Mouse (Mus musculus): ENCODE measurements around the gene Ifit2. TPM values are rescaled to one million over a fixed set of nuclear protein-coding genes. Genes with fewer than 3 reads are reported as not detected.
"Not testable (repeated sequence)": the region's sequence is repeated elsewhere in the genome, so short reads cannot be mapped to it uniquely, and the experiment has no call there.

Ifit2 gene
- polyA plus RNA-seq, 1 experiment from 2014 or later = 5.2 TPM

GRCm38 (mm10) chr19:34583126-34583766 is 32.8 kb downstream of the Ifit2 start, which contains the start of gene Ifit3:
TSS of gene Ifit3 (plus strand) at chr19:34583531.
- H3K36me3 ChIP-seq (replicated peaks); H3K9me3 ChIP-seq; H3K4me3 ChIP-seq; H3K4me1 ChIP-seq; H3K27ac ChIP-seq; H3K27me3 ChIP-seq (ENCODE audit: poor library complexity, severe bottlenecking); DNase-seq (ENCODE audit: extremely low spot score, low spot score): not testable (repeated sequence)
- WGBS = 77% methylated on average over 2 of the region's 2 CpGs

GRCm38 (mm10) chr19:34585740-34586458 is 35.4 kb downstream of the Ifit2 start:
- DNase-seq (ENCODE audit: extremely low spot score, low spot score); H3K4me1 ChIP-seq; H3K9me3 ChIP-seq; H3K4me3 ChIP-seq; H3K36me3 ChIP-seq (replicated peaks); H3K27me3 ChIP-seq (ENCODE audit: poor library complexity, severe bottlenecking); H3K27ac ChIP-seq: not testable (repeated sequence)
- WGBS = 70% methylated on average over 5 of the region's 5 CpGs

GRCm38 (mm10) chr19:34587898-34588692 is 37.6 kb downstream of the Ifit2 start:
- H3K27me3 ChIP-seq (ENCODE audit: poor library complexity, severe bottlenecking); H3K4me1 ChIP-seq; H3K4me3 ChIP-seq; H3K27ac ChIP-seq; H3K36me3 ChIP-seq (replicated peaks); DNase-seq (ENCODE audit: extremely low spot score, low spot score); H3K9me3 ChIP-seq: not testable (repeated sequence)
- WGBS = 80% methylated on average over 9 of the region's 12 CpGs

- DNase-seq (ENCODE audit: extremely low spot score, low spot score) = no peak
- Histone ChIP-seq H3K4me3 (no peak overlapping the region), H3K4me1 (no peaks in the 10 kb centered on the region), H3K27me3 (ENCODE audit: poor library complexity, severe bottlenecking) (no peaks in the 10 kb centered on the region), H3K9me3 (no peaks in the 10 kb centered on the region), H3K27ac (no peak overlapping the region), H3K36me3 (replicated peaks) (no peaks in the 10 kb centered on the region)
Observed at GRCm38 (mm10) chr19:34588959-34589358, 38.5 kb downstream of the Ifit2 start.

GRCm38 (mm10) chr19:34593456-34593855 is 43.0 kb downstream of the Ifit2 start:
- DNase-seq (ENCODE audit: extremely low spot score, low spot score) = no peak
- Histone ChIP-seq H3K4me1 (no peaks in the 10 kb centered on the region), H3K9me3 (no peaks in the 10 kb centered on the region), H3K27ac (no peak overlapping the region), H3K36me3 (replicated peaks) (no peaks in the 10 kb centered on the region), H3K4me3 (no peak overlapping the region), H3K27me3 (ENCODE audit: poor library complexity, severe bottlenecking) (no peaks in the 10 kb centered on the region)
- 90% methylated on average over 2 of the region's 2 CpGs for WGBS

- not testable (repeated sequence) for DNase-seq (ENCODE audit: extremely low spot score, low spot score); H3K27ac ChIP-seq; H3K36me3 ChIP-seq (replicated peaks); H3K9me3 ChIP-seq; H3K4me1 ChIP-seq; H3K27me3 ChIP-seq (ENCODE audit: poor library complexity, severe bottlenecking); H3K4me3 ChIP-seq
- WGBS = 82% methylated on average over 3 of the region's 3 CpGs
Observed at GRCm38 (mm10) chr19:34594523-34594922, 44.0 kb downstream of the Ifit2 start.

GRCm38 (mm10) chr19:34596811-34597210 is 46.3 kb downstream of the Ifit2 start:
- no peaks in the 10 kb centered on the region for H3K9me3 ChIP-seq
- no peak overlapping the region for H3K4me3 ChIP-seq
- H3K4me1 ChIP-seq = no peaks in the 10 kb centered on the region
- no peaks in the 10 kb centered on the region for H3K36me3 ChIP-seq (replicated peaks)
- H3K27me3 ChIP-seq (ENCODE audit: poor library complexity, severe bottlenecking) = no peaks in the 10 kb centered on the region
- no peak overlapping the region for H3K27ac ChIP-seq
- DNase-seq (ENCODE audit: extremely low spot score, low spot score) = no peak

- Histone ChIP-seq H3K9me3 (no peaks in the 10 kb centered on the region), H3K27me3 (ENCODE audit: poor library complexity, severe bottlenecking) (no peaks in the 10 kb centered on the region), H3K36me3 (replicated peaks) (no peaks in the 10 kb centered on the region), H3K4me1 (no peaks in the 10 kb centered on the region), H3K4me3 (no peak overlapping the region), H3K27ac (no peak overlapping the region)
- 89% methylated on average over 2 of the region's 2 CpGs for WGBS
- DNase-seq (ENCODE audit: extremely low spot score, low spot score) = no peak
Observed at GRCm38 (mm10) chr19:34598341-34598740, 47.8 kb downstream of the Ifit2 start.

GRCm38 (mm10) chr19:34599250-34599649 is 48.8 kb downstream of the Ifit2 start:
- H3K27me3 ChIP-seq (ENCODE audit: poor library complexity, severe bottlenecking); H3K27ac ChIP-seq; H3K9me3 ChIP-seq; H3K4me1 ChIP-seq; H3K36me3 ChIP-seq (replicated peaks); H3K4me3 ChIP-seq; DNase-seq (ENCODE audit: extremely low spot score, low spot score): not testable (repeated sequence)

GRCm38 (mm10) chr19:34601888-34602287 is 51.4 kb downstream of the Ifit2 start, which contains the start of gene Ifit1bl1:
TSS of gene Ifit1bl1 (minus strand) at chr19:34601956.
- not testable (repeated sequence) for H3K36me3 ChIP-seq (replicated peaks); H3K4me1 ChIP-seq; H3K9me3 ChIP-seq; H3K27ac ChIP-seq; H3K4me3 ChIP-seq; H3K27me3 ChIP-seq (ENCODE audit: poor library complexity, severe bottlenecking); DNase-seq (ENCODE audit: extremely low spot score, low spot score)
- 68% methylated on average over 1 of the region's 1 CpGs for WGBS

- Histone ChIP-seq H3K27ac (no peak overlapping the region), H3K4me1 (no peaks in the 10 kb centered on the region), H3K4me3 (no peak overlapping the region), H3K27me3 (ENCODE audit: poor library complexity, severe bottlenecking) (no peaks in the 10 kb centered on the region), H3K9me3 (no peaks in the 10 kb centered on the region), H3K36me3 (replicated peaks) (no peaks in the 10 kb centered on the region)
- WGBS = 85% methylated on average over 3 of the region's 3 CpGs
- DNase-seq (ENCODE audit: extremely low spot score, low spot score) = no peak
Observed at GRCm38 (mm10) chr19:34605472-34605871, 55.0 kb downstream of the Ifit2 start.

GRCm38 (mm10) chr19:34607237-34608051 is 57.0 kb downstream of the Ifit2 start, which contains the start of gene Ifit3b:
TSS of gene Ifit3b (plus strand) at chr19:34607970.
- H3K4me3 ChIP-seq; H3K36me3 ChIP-seq (replicated peaks); DNase-seq (ENCODE audit: extremely low spot score, low spot score); H3K27ac ChIP-seq; H3K4me1 ChIP-seq; H3K27me3 ChIP-seq (ENCODE audit: poor library complexity, severe bottlenecking); H3K9me3 ChIP-seq: not testable (repeated sequence)
- 65% methylated on average over 4 of the region's 4 CpGs for WGBS

All from forebrain, embryonic 10.5 days (tissue).